Mouse (Mus musculus): ENCODE measurements around the gene Surf2.

DNA sequence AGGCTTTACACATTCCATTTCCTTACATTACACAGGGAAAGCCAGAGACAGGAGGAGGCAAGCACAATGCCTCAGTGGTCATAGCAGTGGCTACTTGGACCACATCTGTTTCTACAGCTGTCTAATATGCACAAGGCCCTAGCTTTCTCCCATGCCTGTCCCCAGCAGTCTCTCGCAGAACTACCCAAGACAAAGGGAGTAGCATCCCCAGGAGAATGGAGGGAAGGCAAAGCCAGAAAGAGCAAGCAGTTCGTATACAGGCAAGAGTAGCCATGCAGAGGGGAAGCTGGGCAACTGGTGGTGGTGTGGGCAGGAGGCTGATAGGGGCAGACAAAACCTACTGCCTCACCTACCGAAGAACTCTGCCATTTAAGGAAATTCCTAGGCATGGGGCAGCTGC is 9.7 kb upstream of the Surf2 start:
- TF ChIP-seq HCFC1 (IDR thresholded peaks at IDR 0.05; ENCODE audit: borderline replicate concordance, insufficient read depth, low read length) (no peak), ZNF384 (IDR thresholded peaks at IDR 0.05; ENCODE audit: low read depth, low read length) (no peak), CHD2 (IDR thresholded peaks at IDR 0.05; ENCODE audit: low read depth, low read length) (no peak), MAFK (IDR thresholded peaks at IDR 0.05; ENCODE audit: insufficient read depth, low read depth, low read length) (no peak)

Data from ES-E14 (cell line).